Mouse (Mus musculus) intestine, embryonic 15.5 days (tissue): ENCODE measurements around the gene Sel1l2. TPM values are rescaled to one million over a fixed set of nuclear protein-coding genes. Genes with fewer than 3 reads are reported as not detected.

Experiments used
- ATAC-seq: fragments of 200-750 bp; cut with Nextera tagmentation; 2 replicates; pipeline ENCODE4 v1.8.0; 2017; ENCODE audit warnings: moderate TSS enrichment, moderate library complexity
- H3K27ac ChIP-seq: fragments of 300-500 bp; sonication (generic); 2 replicates; pipeline ENCODE4 v1.5.1; 2015; ENCODE audit warnings: mild to moderate bottlenecking, inconsistent platforms
- H3K27me3 ChIP-seq: fragments of 300-500 bp; sonication (generic); replicated peaks from 2 replicates; pipeline ENCODE4 v1.6.1; 2015; ENCODE audit warnings: inconsistent platforms
- H3K36me3 ChIP-seq: fragments of 300-500 bp; sonication (generic); 2 replicates; pipeline ENCODE4 v1.6.1; 2015; ENCODE audit warnings: inconsistent platforms
- H3K4me1 ChIP-seq: fragments of 300-500 bp; sonication (generic); replicated peaks from 2 replicates; pipeline ENCODE4 v1.6.1; 2015; ENCODE audit warnings: inconsistent platforms
- H3K4me2 ChIP-seq: fragments of 300-500 bp; sonication (generic); replicated peaks from 2 replicates; pipeline ENCODE4 v1.6.1; 2015; ENCODE audit warnings: mild to moderate bottlenecking, inconsistent platforms
- H3K4me3 ChIP-seq: fragments of 300-500 bp; sonication (generic); replicated peaks from 2 replicates; pipeline ENCODE4 v1.5.1; 2015; ENCODE audit warnings: inconsistent platforms
- H3K9ac ChIP-seq: fragments of 300-500 bp; sonication (generic); 2 replicates; pipeline ENCODE4 v1.6.1; 2015; ENCODE audit warnings: inconsistent platforms
- H3K9me3 ChIP-seq: fragments of 300-500 bp; sonication (generic); 2 replicates; pipeline ENCODE4 v1.6.1; 2016; ENCODE audit warnings: inconsistent platforms
- WGBS: fragments of 180-500 bp; shearing (Covaris S2); methylation state at CpG from one replicate; pipeline ENCODE4 v1.1.7; 2015; 5-methylcytosine and 5-hydroxymethylcytosine counted together
- polyA plus RNA-seq: library from polyadenylated mRNA; unstranded; fragments of >200 nt; fragmentation: Nextera tagmentation; extraction: Ambion mirVana; gene quantifications from 2 replicates; pipeline ENCODE4 v1.2.1, GENCODE M21; 2015

Sel1l2 gene
- polyA plus RNA-seq, result not detected in 2 replicates

- Histone ChIP-seq H3K4me2 (no peak within 1 kb of the TSS), H3K9me3 (no peaks in the 10 kb centered on the region), H3K36me3 (no peaks in the 10 kb centered on the region), H3K4me3 (no peak within 1 kb of the TSS), H3K27me3 (no peaks in the 10 kb centered on the region), H3K9ac (no peak within 1 kb of the TSS), H3K27ac (no peak within 1 kb of the TSS), H3K4me1 (no peaks in the 10 kb centered on the region)
- no peak for ATAC-seq
- WGBS, result 46% methylated on average over 4 of the region's 4 CpGs
Observed at GRCm38 (mm10) chr2:140389525-140389924, at the start of gene Sel1l2. Sel1l2 (minus strand) TSS chr2:140389706.

- Histone ChIP-seq H3K36me3 (no peaks in the 10 kb centered on the region), H3K4me1 (no peaks in the 10 kb centered on the region), H3K27ac (no peak overlapping the region), H3K9ac (no peak overlapping the region), H3K9me3 (no peaks in the 10 kb centered on the region), H3K27me3 (no peaks in the 10 kb centered on the region), H3K4me2 (no peak overlapping the region), H3K4me3 (no peak overlapping the region)
- WGBS, result 66% methylated on average over 4 of the region's 4 CpGs
- no peak for ATAC-seq
Observed at GRCm38 (mm10) chr2:140439081-140439480, 49.6 kb upstream of the Sel1l2 start.

- Histone ChIP-seq H3K36me3 (no peaks in the 10 kb centered on the region), H3K4me2 (no peak overlapping the region), H3K4me3 (no peak overlapping the region), H3K27ac (no peak overlapping the region), H3K9ac (no peak overlapping the region), H3K9me3 (no peaks in the 10 kb centered on the region), H3K27me3 (no peaks in the 10 kb centered on the region), H3K4me1 (no peaks in the 10 kb centered on the region)
- WGBS, result 14% methylated on average over 4 of the region's 4 CpGs
- 0 out of 2 replicates have a peak, but pooled peaks have one; percentile 43 for ATAC-seq
Observed at GRCm38 (mm10) chr2:140427283-140427682, 37.8 kb upstream of the Sel1l2 start.

- Histone ChIP-seq H3K27ac (no peak overlapping the region), H3K4me1 (no peaks in the 10 kb centered on the region), H3K4me3 (no peak overlapping the region), H3K4me2 (no peak overlapping the region), H3K27me3 (no peaks in the 10 kb centered on the region), H3K9me3 (no peaks in the 10 kb centered on the region), H3K9ac (no peak overlapping the region), H3K36me3 (no peaks in the 10 kb centered on the region)
- ATAC-seq, result no peak
Observed at GRCm38 (mm10) chr2:140425844-140426243, 36.3 kb upstream of the Sel1l2 start.

- WGBS, result under 1% methylated on average over 56 of the region's 58 CpGs
Observed at GRCm38 (mm10) chr2:140395744-140396231, 6.3 kb upstream of the Sel1l2 start.

GRCm38 (mm10) chr2:140395179-140395578, 5.7 kb upstream of the Sel1l2 start, which contains the start of gene Macrod2:
Macrod2 (plus strand) TSS chr2:140395309.
- peak; percentile 100 for ATAC-seq
- peak within 1 kb of the TSS; percentile 95 for H3K4me2 ChIP-seq
- no peaks in the 10 kb centered on the region for H3K36me3 ChIP-seq
- peak within 1 kb of the TSS; percentile 81 for H3K4me3 ChIP-seq
- H3K27ac ChIP-seq, result no peak within 1 kb of the TSS
- H3K4me1 ChIP-seq, result no peaks in the 10 kb centered on the region
- H3K9ac ChIP-seq, result peak within 1 kb of the TSS; percentile 59
- WGBS, result under 1% methylated on average over 47 of the region's 47 CpGs
- H3K27me3 ChIP-seq, result no peaks in the 10 kb centered on the region; the same call in 1 of the 2 replicates
- H3K9me3 ChIP-seq, result no peaks in the 10 kb centered on the region

More at GRCm38 (mm10) chr2:140395744-140396231, 6.3 kb upstream of the Sel1l2 start:
- no peak overlapping the region for H3K27ac ChIP-seq
- H3K36me3 ChIP-seq, result no peaks in the 10 kb centered on the region
- H3K27me3 ChIP-seq, result no peaks in the 10 kb centered on the region; the same call in 1 of the 2 replicates
- H3K4me1 ChIP-seq, result no peaks in the 10 kb centered on the region
- H3K4me3 ChIP-seq, result peak overlapping the region; percentile 81
- H3K9me3 ChIP-seq, result no peaks in the 10 kb centered on the region
- peak overlapping the region; percentile 95 for H3K4me2 ChIP-seq
- peak; percentile 81 for ATAC-seq
- peak overlapping the region; percentile 59 for H3K9ac ChIP-seq

- Histone ChIP-seq H3K4me1 (no peaks in the 10 kb centered on the region), H3K27me3 (no peaks in the 10 kb centered on the region), H3K9ac (no peak overlapping the region), H3K4me2 (no peak overlapping the region), H3K9me3 (no peaks in the 10 kb centered on the region), H3K36me3 (no peaks in the 10 kb centered on the region), H3K4me3 (no peak overlapping the region), H3K27ac (no peak overlapping the region)
- 81% methylated on average over 1 of the region's 1 CpGs for WGBS
- no peak for ATAC-seq
Observed at GRCm38 (mm10) chr2:140364804-140365203, 24.7 kb downstream of the Sel1l2 start.

GRCm38 (mm10) chr2:140359905-140360304, 29.6 kb downstream of the Sel1l2 start:
- H3K9me3 ChIP-seq, result no peaks in the 10 kb centered on the region
- H3K36me3 ChIP-seq, result no peaks in the 10 kb centered on the region
- no peak overlapping the region for H3K4me2 ChIP-seq
- no peak for ATAC-seq
- H3K9ac ChIP-seq, result no peak overlapping the region
- H3K27me3 ChIP-seq, result no peaks in the 10 kb centered on the region
- 32% methylated on average over 2 of the region's 2 CpGs for WGBS
- H3K4me1 ChIP-seq, result no peaks in the 10 kb centered on the region
- H3K27ac ChIP-seq, result no peak overlapping the region
- no peak overlapping the region for H3K4me3 ChIP-seq

- ATAC-seq, result no peak
- no peak overlapping the region for H3K9ac ChIP-seq
- WGBS, result 68% methylated on average over 7 of the region's 7 CpGs
Observed at GRCm38 (mm10) chr2:140342394-140342793, 47.1 kb downstream of the Sel1l2 start.

GRCm38 (mm10) chr2:140330508-140331306, 58.8 kb downstream of the Sel1l2 start:
- Histone ChIP-seq H3K4me1 (no peaks in the 10 kb centered on the region), H3K9me3 (no peaks in the 10 kb centered on the region), H3K36me3 (no peaks in the 10 kb centered on the region), H3K9ac (no peak overlapping the region), H3K4me3 (no peak overlapping the region), H3K27me3 (no peaks in the 10 kb centered on the region), H3K4me2 (no peak overlapping the region), H3K27ac (0 out of 2 replicates have a peak overlapping the region, but pooled peaks have one; percentile 17)
- peak; percentile 59; the same call in 1 of the 2 replicates for ATAC-seq
- 45% methylated on average over 5 of the region's 5 CpGs for WGBS

More at GRCm38 (mm10) chr2:140342394-140342793, 47.1 kb downstream of the Sel1l2 start:
- H3K36me3 ChIP-seq, result no peaks in the 10 kb centered on the region
- no peaks in the 10 kb centered on the region for H3K4me1 ChIP-seq
- H3K4me3 ChIP-seq, result no peak overlapping the region
- no peak overlapping the region for H3K27ac ChIP-seq
- H3K9me3 ChIP-seq, result no peaks in the 10 kb centered on the region
- H3K27me3 ChIP-seq, result no peaks in the 10 kb centered on the region
- no peak overlapping the region for H3K4me2 ChIP-seq

- H3K36me3 ChIP-seq, result no peaks in the 10 kb centered on the region
- H3K9ac ChIP-seq, result no peak overlapping the region
- no peak overlapping the region for H3K4me2 ChIP-seq
- WGBS, result 82% methylated on average over 3 of the region's 3 CpGs
- no peak overlapping the region for H3K27ac ChIP-seq
- peak; percentile 68 for ATAC-seq
- no peaks in the 10 kb centered on the region for H3K9me3 ChIP-seq
- no peaks in the 10 kb centered on the region for H3K4me1 ChIP-seq
- no peaks in the 10 kb centered on the region for H3K27me3 ChIP-seq
- no peak overlapping the region for H3K4me3 ChIP-seq
Observed at GRCm38 (mm10) chr2:140302976-140303708, 86.4 kb downstream of the Sel1l2 start.

GRCm38 (mm10) chr2:140297155-140297554, 92.4 kb downstream of the Sel1l2 start:
- Histone ChIP-seq H3K27me3 (no peaks in the 10 kb centered on the region), H3K36me3 (no peaks in the 10 kb centered on the region), H3K9ac (no peak overlapping the region), H3K4me1 (no peaks in the 10 kb centered on the region), H3K9me3 (no peaks in the 10 kb centered on the region), H3K27ac (no peak overlapping the region), H3K4me3 (no peak overlapping the region), H3K4me2 (no peak overlapping the region)
- no peak for ATAC-seq
- WGBS, result 32% methylated on average over 4 of the region's 4 CpGs
